Mouse (Mus musculus) skeletal muscle tissue, adult 2 months (tissue): ENCODE data around the gene Foxp1.

Experiments used
- DNase-seq: peaks from one replicate; pipeline ENCODE4 v3.0.0-alpha.2; 2012; ENCODE audit warnings: low read depth, low spot score

The Foxp1 gene

GRCm38 (mm10) chr6:99211663-99212333 lies 310.7 kb downstream of the Foxp1 start:
- DNase-seq: no peak

GRCm38 (mm10) chr6:99210161-99210560 lies 312.4 kb downstream of the Foxp1 start:
- no peak for DNase-seq

- DNase-seq: no peak
Measured at GRCm38 (mm10) chr6:99207226-99207885, 315.2 kb downstream of the Foxp1 start.

- DNase-seq: no peak
Measured at GRCm38 (mm10) chr6:99206437-99206870, 316.1 kb downstream of the Foxp1 start.

GRCm38 (mm10) chr6:99205587-99206436 lies 316.7 kb downstream of the Foxp1 start:
- no peak for DNase-seq

- no peak for DNase-seq
Measured at GRCm38 (mm10) chr6:99204780-99205586, 317.5 kb downstream of the Foxp1 start.

- DNase-seq: no peak
Measured at GRCm38 (mm10) chr6:99204052-99204779, 318.3 kb downstream of the Foxp1 start.

- DNase-seq: no peak
Measured at GRCm38 (mm10) chr6:99203231-99203630, 319.3 kb downstream of the Foxp1 start.

- no peak for DNase-seq
Measured at GRCm38 (mm10) chr6:99202781-99203180, 319.7 kb downstream of the Foxp1 start.

- no peak for DNase-seq
Measured at GRCm38 (mm10) chr6:99201271-99201705, 321.2 kb downstream of the Foxp1 start.

- no peak for DNase-seq
Measured at GRCm38 (mm10) chr6:99200656-99201055, 321.9 kb downstream of the Foxp1 start.

GRCm38 (mm10) chr6:99199277-99199676 lies 323.2 kb downstream of the Foxp1 start:
- DNase-seq: no peak

- DNase-seq: no peak
Measured at GRCm38 (mm10) chr6:99193697-99194096, 328.8 kb downstream of the Foxp1 start.

GRCm38 (mm10) chr6:99191636-99192137 lies 330.8 kb downstream of the Foxp1 start:
- DNase-seq: no peak

- no peak for DNase-seq
Measured at GRCm38 (mm10) chr6:99191041-99191635, 331.4 kb downstream of the Foxp1 start.

- no peak for DNase-seq
Measured at GRCm38 (mm10) chr6:99189967-99190366, 332.6 kb downstream of the Foxp1 start.

- no peak for DNase-seq
Measured at GRCm38 (mm10) chr6:99188366-99189216, 333.9 kb downstream of the Foxp1 start.

GRCm38 (mm10) chr6:99187914-99188313 lies 334.6 kb downstream of the Foxp1 start:
- no peak for DNase-seq

GRCm38 (mm10) chr6:99187415-99187814 lies 335.1 kb downstream of the Foxp1 start:
- no peak for DNase-seq
